Mouse (Mus musculus) kidney, adult 2 months (tissue): ENCODE results near the gene Hes1.

Experiments used
- CTCF ChIP-seq: fragments of 200-500 bp; conservative IDR thresholded peaks from 2 replicates; pipeline ENCODE4 v1.5.1; 2011; ENCODE audit warnings: low read depth, mild to moderate bottlenecking, control low read depth, low read length, moderate library complexity, mixed read lengths; ENCODE audit not compliant: insufficient read depth, insufficient read length
- POLR2A ChIP-seq: fragments of 200-500 bp; IDR thresholded peaks from one replicate; pipeline ENCODE4 v1.6.1; 2011; ENCODE audit warnings: low read depth, low read length, control low read depth

DNA sequence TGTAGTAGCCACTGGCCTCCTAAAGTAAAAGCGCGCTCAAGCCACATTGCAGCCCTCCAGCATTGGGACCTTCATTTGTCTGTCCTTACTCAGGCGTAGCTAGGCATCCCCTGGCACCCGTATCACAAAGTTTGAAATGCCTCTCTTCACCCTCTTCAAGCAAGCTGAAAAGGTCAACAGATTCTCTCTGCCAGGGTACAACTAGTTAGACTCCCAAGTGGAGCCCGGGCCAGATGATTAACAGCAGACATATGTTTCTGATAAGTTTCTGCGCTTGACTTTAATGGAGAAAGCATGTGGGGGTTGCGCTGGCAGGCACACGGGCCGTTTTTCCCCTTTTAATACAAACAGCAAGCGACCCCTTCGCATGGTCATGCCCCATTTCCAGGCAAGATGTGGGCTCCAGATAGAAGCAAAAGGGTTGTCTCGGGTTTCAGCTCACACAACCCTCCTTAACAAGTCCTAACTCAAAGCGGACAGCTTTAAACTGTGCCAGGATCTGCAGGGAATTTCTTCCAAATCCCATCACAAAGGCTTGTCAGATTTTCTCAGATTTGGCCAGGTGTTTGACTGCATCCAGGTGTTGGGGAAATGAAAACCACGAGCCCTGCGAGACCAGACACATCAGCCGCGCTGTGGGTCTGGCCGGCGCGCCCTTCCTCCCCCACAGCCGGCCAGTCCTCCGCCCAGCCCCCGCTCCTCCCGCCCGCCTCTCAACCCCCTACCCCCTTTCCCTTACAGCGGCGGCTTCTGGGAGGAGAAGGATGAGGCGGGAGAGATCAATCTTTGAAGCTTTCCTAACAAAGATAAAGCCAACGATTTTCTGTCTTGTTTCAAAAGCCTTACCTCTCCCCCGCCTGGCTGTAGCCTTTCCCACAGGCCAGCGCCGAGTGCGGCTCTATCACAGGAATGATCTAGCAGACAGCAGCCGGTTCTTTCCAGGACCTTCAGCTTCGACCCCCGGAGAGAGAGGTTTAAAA is 4.1 kb downstream of the Hes1 start:
- TF ChIP-seq CTCF (no peak), POLR2A (no peak)
